Mouse (Mus musculus) forebrain, embryonic 13.5 days (tissue): ENCODE data around the gene Gopc. TPM values are rescaled to one million over a fixed set of nuclear protein-coding genes. Genes with fewer than 3 reads are reported as not detected.

Source experiments
- ATAC-seq: fragments of 200-750 bp; cut with Nextera tagmentation; 2 replicates; pipeline ENCODE4 v1.8.0; 2017
- H3K27ac ChIP-seq: fragments of 300-500 bp; sonication (generic); 2 replicates; pipeline ENCODE4 v1.5.1; 2015; ENCODE audit warnings: inconsistent platforms, mild to moderate bottlenecking, moderate library complexity
- H3K27me3 ChIP-seq: fragments of 300-500 bp; sonication (generic); 2 replicates; pipeline ENCODE4 v1.6.1; 2015; ENCODE audit warnings: mild to moderate bottlenecking, inconsistent platforms
- H3K36me3 ChIP-seq: fragments of 300-500 bp; sonication (generic); 2 replicates; pipeline ENCODE4 v1.6.1; 2015; ENCODE audit warnings: mild to moderate bottlenecking, inconsistent platforms; ENCODE audit not compliant: poor library complexity, severe bottlenecking
- H3K4me1 ChIP-seq: fragments of 300-500 bp; sonication (generic); 2 replicates; pipeline ENCODE4 v1.6.1; 2015; ENCODE audit warnings: inconsistent platforms
- H3K4me2 ChIP-seq: fragments of 300-500 bp; sonication (generic); 2 replicates; pipeline ENCODE4 v1.6.1; 2015; ENCODE audit warnings: inconsistent platforms, mild to moderate bottlenecking, moderate library complexity
- H3K4me3 ChIP-seq: fragments of 300-500 bp; sonication (generic); 2 replicates; pipeline ENCODE4 v1.5.1; 2015; ENCODE audit warnings: mild to moderate bottlenecking, inconsistent platforms
- H3K9ac ChIP-seq: fragments of 300-500 bp; sonication (generic); 2 replicates; pipeline ENCODE4 v1.6.1; 2015; ENCODE audit warnings: mild to moderate bottlenecking, inconsistent platforms
- H3K9me3 ChIP-seq: fragments of 300-500 bp; sonication (generic); replicated peaks from 2 replicates; pipeline ENCODE4 v1.6.1; 2016; ENCODE audit warnings: inconsistent platforms
- WGBS: fragments of 180-500 bp; shearing (Covaris S2); methylation state at CpG from one replicate; pipeline ENCODE4 v1.1.7; 2015; 5-methylcytosine and 5-hydroxymethylcytosine counted together
- polyA plus RNA-seq: library from polyadenylated mRNA; unstranded; fragments of >200 nt; fragmentation: Nextera tagmentation; extraction: Ambion mirVana; gene quantifications from 2 replicates; pipeline ENCODE4 v1.2.1, GENCODE M21; 2015

Gene Gopc
- polyA plus RNA-seq, 1 experiment from 2014 or later, result 18.4 TPM

- no peak overlapping the region for H3K27ac ChIP-seq
- H3K4me3 ChIP-seq, result peak overlapping the region; percentile 96; the same call in 1 of the 2 replicates
- no peak overlapping the region for H3K9ac ChIP-seq
Measured at GRCm38 (mm10) chr10:52416458-52416857, 34.5 kb upstream of the Gopc start.

DNA sequence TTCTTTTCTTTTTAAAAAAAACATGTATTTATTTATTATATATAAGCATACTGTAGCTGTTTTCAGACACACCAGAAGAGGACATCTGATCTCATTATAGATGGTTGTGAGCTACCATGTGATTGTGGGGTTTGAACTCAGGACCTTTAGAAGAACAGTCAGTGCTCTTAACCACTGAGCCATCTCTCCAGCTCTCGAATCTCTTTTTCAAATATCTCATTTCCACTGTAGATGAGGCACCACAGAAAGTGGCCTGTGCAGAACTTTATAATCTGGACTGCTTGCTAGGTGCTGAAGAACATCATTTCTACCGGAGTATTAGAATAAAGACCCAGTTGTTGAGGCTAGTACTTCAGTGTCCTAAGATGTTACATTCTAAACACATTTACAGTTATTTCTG lies 33.1 kb upstream of the Gopc start:
- no peak for ATAC-seq
- Histone ChIP-seq H3K4me1 (peaks cover 22% of the 10 kb centered on the region), H3K36me3 (no peaks in the 10 kb centered on the region), H3K9ac (no peak overlapping the region), H3K27ac (no peak overlapping the region), H3K4me3 (no peak overlapping the region), H3K9me3 (no peaks in the 10 kb centered on the region), H3K27me3 (peaks cover 5% of the 10 kb centered on the region), H3K4me2 (no peak overlapping the region)
- 88% methylated on average over 2 of the region's 2 CpGs for WGBS

More at GRCm38 (mm10) chr10:52416458-52416857, 34.5 kb upstream of the Gopc start:
- WGBS, result 65% methylated on average over 2 of the region's 2 CpGs
- no peak for ATAC-seq
- Histone ChIP-seq H3K9me3 (no peaks in the 10 kb centered on the region), H3K27me3 (peaks cover 5% of the 10 kb centered on the region), H3K36me3 (no peaks in the 10 kb centered on the region), H3K4me1 (peaks cover 34% of the 10 kb centered on the region), H3K4me2 (peak overlapping the region; percentile 56)

DNA sequence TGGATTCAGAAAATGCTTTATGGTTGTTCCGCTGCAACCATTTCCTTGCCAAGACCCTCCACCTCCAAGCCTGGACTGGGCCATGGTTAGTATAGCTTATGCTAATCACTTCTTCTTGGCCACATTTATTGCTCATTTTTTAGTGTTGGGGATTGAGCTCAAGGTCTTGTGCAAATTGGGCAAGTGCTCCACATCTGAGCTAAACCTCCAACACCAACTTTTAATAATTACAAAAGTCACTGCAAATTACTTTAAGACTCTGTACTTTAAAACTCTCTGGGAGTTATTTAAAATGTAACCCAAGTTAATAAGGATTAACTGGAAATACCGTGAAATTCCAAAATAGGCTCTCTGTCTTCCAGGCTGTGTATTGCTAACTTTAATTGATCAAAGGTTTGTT lies 25.6 kb upstream of the Gopc start:
- Histone ChIP-seq H3K9me3 (no peaks in the 10 kb centered on the region), H3K27me3 (no peaks in the 10 kb centered on the region), H3K36me3 (no peaks in the 10 kb centered on the region), H3K4me2 (no peak overlapping the region), H3K4me1 (no peaks in the 10 kb centered on the region), H3K4me3 (no peak overlapping the region), H3K9ac (no peak overlapping the region), H3K27ac (no peak overlapping the region)
- 87% methylated on average over 2 of the region's 2 CpGs for WGBS
- ATAC-seq, result no peak

DNA sequence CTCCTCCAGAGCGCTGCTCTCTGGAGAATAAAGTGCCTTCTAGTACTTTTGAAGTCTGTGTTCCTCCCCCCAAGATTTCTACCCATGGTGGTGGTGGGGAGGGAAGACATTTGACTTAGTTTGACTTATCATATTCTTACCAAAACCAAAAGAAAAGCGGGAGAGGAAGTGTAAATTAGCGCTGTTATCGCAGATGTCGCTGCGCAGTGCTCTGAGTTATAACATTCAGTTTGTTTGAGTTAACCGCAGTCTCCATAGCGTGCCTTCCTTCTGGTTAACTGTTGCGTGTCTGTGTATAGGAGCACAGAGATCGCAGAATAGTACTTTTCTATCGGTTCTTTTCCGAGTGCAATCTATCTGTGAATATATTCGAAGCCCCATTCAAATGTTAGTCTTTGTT lies 23.2 kb upstream of the Gopc start:
- Histone ChIP-seq H3K9ac (no peak overlapping the region), H3K36me3 (no peaks in the 10 kb centered on the region), H3K4me2 (no peak overlapping the region), H3K4me1 (no peaks in the 10 kb centered on the region), H3K27ac (no peak overlapping the region), H3K9me3 (no peaks in the 10 kb centered on the region), H3K4me3 (no peak overlapping the region), H3K27me3 (no peaks in the 10 kb centered on the region)
- WGBS, result 94% methylated on average over 13 of the region's 13 CpGs
- ATAC-seq, result no peak

GRCm38 (mm10) chr10:52399722-52400121 lies 17.8 kb upstream of the Gopc start:
- Histone ChIP-seq H3K27ac (no peak overlapping the region), H3K9me3 (no peaks in the 10 kb centered on the region), H3K4me3 (no peak overlapping the region), H3K4me2 (no peak overlapping the region), H3K4me1 (no peaks in the 10 kb centered on the region), H3K27me3 (no peaks in the 10 kb centered on the region), H3K9ac (no peak overlapping the region), H3K36me3 (no peaks in the 10 kb centered on the region)
- 69% methylated on average over 3 of the region's 3 CpGs for WGBS
- ATAC-seq, result no peak

GRCm38 (mm10) chr10:52398715-52399114 lies 16.8 kb upstream of the Gopc start:
- Histone ChIP-seq H3K27me3 (no peaks in the 10 kb centered on the region), H3K4me2 (no peak overlapping the region), H3K9me3 (no peaks in the 10 kb centered on the region), H3K4me1 (no peaks in the 10 kb centered on the region), H3K9ac (no peak overlapping the region), H3K36me3 (no peaks in the 10 kb centered on the region), H3K27ac (no peak overlapping the region), H3K4me3 (no peak overlapping the region)
- no peak for ATAC-seq
- 84% methylated on average over 2 of the region's 2 CpGs for WGBS

GRCm38 (mm10) chr10:52396647-52397046 lies 14.7 kb upstream of the Gopc start:
- Histone ChIP-seq H3K4me2 (no peak overlapping the region), H3K27me3 (no peaks in the 10 kb centered on the region), H3K36me3 (no peaks in the 10 kb centered on the region), H3K27ac (no peak overlapping the region), H3K4me1 (no peaks in the 10 kb centered on the region), H3K9ac (no peak overlapping the region), H3K4me3 (no peak overlapping the region), H3K9me3 (no peaks in the 10 kb centered on the region)
- 91% methylated on average over 3 of the region's 3 CpGs for WGBS
- ATAC-seq, result no peak

GRCm38 (mm10) chr10:52391208-52391607 lies 9.3 kb upstream of the Gopc start:
- no peak for ATAC-seq
- H3K9me3 ChIP-seq, result no peaks in the 10 kb centered on the region
- no peak overlapping the region for H3K9ac ChIP-seq
- H3K27ac ChIP-seq, result no peak overlapping the region
- H3K4me2 ChIP-seq, result no peak overlapping the region
- no peaks in the 10 kb centered on the region for H3K4me1 ChIP-seq
- no peaks in the 10 kb centered on the region for H3K36me3 ChIP-seq
- no peaks in the 10 kb centered on the region for H3K27me3 ChIP-seq
- 80% methylated on average over 2 of the region's 2 CpGs for WGBS
- no peak overlapping the region for H3K4me3 ChIP-seq

DNA sequence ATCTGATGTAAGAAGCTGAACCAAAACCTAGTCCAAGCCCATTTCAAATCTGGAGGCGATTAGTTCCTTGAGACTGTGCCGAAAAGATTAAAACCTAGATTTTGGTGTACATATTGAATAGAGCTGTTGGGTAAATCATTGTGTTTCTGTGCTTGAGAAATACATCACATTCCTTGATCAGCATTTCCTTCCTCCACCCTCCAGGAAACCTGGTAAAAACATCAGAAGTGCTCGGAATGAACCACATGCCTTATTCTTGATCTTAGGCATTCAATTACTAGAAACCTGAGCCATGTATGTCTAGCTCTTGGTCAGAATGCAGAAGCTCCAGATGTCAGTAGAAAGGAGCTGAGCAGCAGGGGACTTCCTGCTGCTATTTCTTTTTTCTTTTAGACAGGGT lies 7.5 kb upstream of the Gopc start:
- no peak overlapping the region for H3K4me3 ChIP-seq
- no peak for ATAC-seq
- WGBS, result 82% methylated on average over 3 of the region's 3 CpGs
- H3K9ac ChIP-seq, result no peak overlapping the region
- H3K4me2 ChIP-seq, result no peak overlapping the region
- H3K27me3 ChIP-seq, result no peaks in the 10 kb centered on the region
- no peaks in the 10 kb centered on the region for H3K9me3 ChIP-seq
- H3K27ac ChIP-seq, result no peak overlapping the region
- H3K36me3 ChIP-seq, result no peaks in the 10 kb centered on the region
- H3K4me1 ChIP-seq, result no peaks in the 10 kb centered on the region

DNA sequence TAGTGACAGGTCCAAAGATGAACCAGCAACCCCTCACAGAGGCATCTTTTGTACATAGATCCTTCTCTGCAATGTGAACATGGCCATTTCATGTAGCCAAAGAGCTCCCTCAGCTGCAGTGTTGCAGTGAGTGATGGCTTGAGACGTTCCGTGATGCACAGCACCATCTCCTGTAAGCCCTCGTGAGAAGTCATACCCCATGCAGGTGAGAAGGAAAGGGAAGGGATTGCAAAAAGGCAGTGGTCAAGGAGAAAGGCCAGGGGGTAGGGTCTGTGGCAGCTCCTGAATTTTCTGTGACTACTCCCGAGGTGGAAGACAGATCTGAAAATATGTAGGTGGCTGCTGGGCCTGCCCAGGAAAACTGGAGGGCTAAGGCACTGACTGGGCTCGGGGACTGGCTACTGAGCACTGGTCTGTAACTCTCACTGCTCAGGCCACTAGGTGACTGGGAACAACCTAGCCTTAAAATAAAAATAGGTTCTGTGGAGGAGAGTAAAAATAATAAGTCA lies 7.1 kb upstream of the Gopc start, which contains the start of gene Nepn:
Gene Nepn, plus strand, starts transcription at position 51 of the 509 bp plus-strand sequence.
- H3K4me2 ChIP-seq, result no peak within 1 kb of the TSS
- H3K36me3 ChIP-seq, result no peaks in the 10 kb centered on the region
- H3K9ac ChIP-seq, result no peak within 1 kb of the TSS
- 76% methylated on average over 5 of the region's 5 CpGs for WGBS
- no peaks in the 10 kb centered on the region for H3K4me1 ChIP-seq
- H3K27ac ChIP-seq, result no peak within 1 kb of the TSS
- no peak for ATAC-seq
- no peak within 1 kb of the TSS for H3K4me3 ChIP-seq
- no peaks in the 10 kb centered on the region for H3K9me3 ChIP-seq
- no peaks in the 10 kb centered on the region for H3K27me3 ChIP-seq

- Histone ChIP-seq H3K27me3 (no peaks in the 10 kb centered on the region), H3K4me2 (no peak overlapping the region), H3K4me3 (no peak overlapping the region), H3K9me3 (no peaks in the 10 kb centered on the region), H3K9ac (no peak overlapping the region), H3K27ac (no peak overlapping the region), H3K36me3 (no peaks in the 10 kb centered on the region), H3K4me1 (peaks cover 6% of the 10 kb centered on the region)
- 71% methylated on average over 4 of the region's 4 CpGs for WGBS
- no peak for ATAC-seq
Measured at GRCm38 (mm10) chr10:52387192-52387591, 5.3 kb upstream of the Gopc start.

GRCm38 (mm10) chr10:52384823-52385610 lies 3.1 kb upstream of the Gopc start:
- no peak for ATAC-seq
- no peak overlapping the region for H3K27ac ChIP-seq

GRCm38 (mm10) chr10:52383522-52383921 lies 1.6 kb upstream of the Gopc start:
- Histone ChIP-seq H3K36me3 (no peaks in the 10 kb centered on the region), H3K9ac (no peak overlapping the region), H3K27ac (no peak overlapping the region), H3K4me3 (no peak overlapping the region), H3K9me3 (no peaks in the 10 kb centered on the region), H3K27me3 (no peaks in the 10 kb centered on the region), H3K4me2 (no peak overlapping the region), H3K4me1 (peaks cover 18% of the 10 kb centered on the region)
- WGBS, result 88% methylated on average over 1 of the region's 1 CpGs
- no peak for ATAC-seq

More at GRCm38 (mm10) chr10:52384823-52385610, 3.1 kb upstream of the Gopc start:
- Histone ChIP-seq H3K4me1 (peaks cover 6% of the 10 kb centered on the region), H3K4me3 (no peak overlapping the region), H3K9ac (no peak overlapping the region), H3K4me2 (no peak overlapping the region), H3K9me3 (no peaks in the 10 kb centered on the region), H3K27me3 (no peaks in the 10 kb centered on the region), H3K36me3 (no peaks in the 10 kb centered on the region)
- 38% methylated on average over 8 of the region's 8 CpGs for WGBS
